Mouse (Mus musculus) kidney, postnatal 0 days (tissue): Measurements from ENCODE around the gene Skor1. TPM values are rescaled to one million over a fixed set of nuclear protein-coding genes. Genes with fewer than 3 reads are reported as not detected.

Experiments
- ATAC-seq: fragments of 200-750 bp; cut with Nextera tagmentation; replicated peaks from 2 replicates; pipeline ENCODE4 v1.8.0; 2017; ENCODE audit warnings: low read depth, moderate number of reproducible peaks, moderate TSS enrichment, moderate library complexity; ENCODE audit not compliant: low FRiP score
- DNase-seq: peaks from one replicate; pipeline ENCODE4 v3.0.0-alpha.2; 2016; ENCODE audit warnings: low spot score
- H3K27ac ChIP-seq: fragments of 300-500 bp; sonication (generic); 2 replicates; pipeline ENCODE4 v1.5.1; 2014; ENCODE audit warnings: mild to moderate bottlenecking
- H3K27me3 ChIP-seq: fragments of 300-500 bp; sonication (generic); 2 replicates; pipeline ENCODE4 v1.6.1; 2014; ENCODE audit warnings: low read length, mixed read lengths; ENCODE audit not compliant: insufficient read depth
- H3K36me3 ChIP-seq: fragments of 300-500 bp; sonication (generic); 2 replicates; pipeline ENCODE4 v1.6.1; 2014; ENCODE audit warnings: low read length, mixed read lengths; ENCODE audit not compliant: insufficient read depth
- H3K4me1 ChIP-seq: fragments of 300-500 bp; sonication (generic); replicated peaks from 2 replicates; pipeline ENCODE4 v1.6.1; 2014; ENCODE audit warnings: antibody characterized with exemption, low read length, mixed read lengths; ENCODE audit not compliant: insufficient read depth
- H3K4me2 ChIP-seq: fragments of 300-500 bp; sonication (generic); 2 replicates; pipeline ENCODE4 v1.6.1; 2014; ENCODE audit warnings: mild to moderate bottlenecking, low read length, moderate library complexity, mixed read lengths
- H3K4me3 ChIP-seq: fragments of 300-500 bp; sonication (generic); replicated peaks from 2 replicates; pipeline ENCODE4 v1.5.1; 2014; ENCODE audit warnings: low read depth, low read length
- H3K9ac ChIP-seq: fragments of 300-500 bp; sonication (generic); 2 replicates; pipeline ENCODE4 v1.6.1; 2014; ENCODE audit warnings: low read depth, low read length
- H3K9me3 ChIP-seq: fragments of 300-500 bp; sonication (generic); replicated peaks from 2 replicates; pipeline ENCODE4 v1.6.1; 2016; ENCODE audit warnings: low read length, inconsistent platforms, mixed read lengths
- CTCF ChIP-seq: IDR thresholded peaks from 2 replicates; pipeline ENCODE4 v1.5.1; 2016; ENCODE audit warnings: antibody characterized with exemption, low read depth, mild to moderate bottlenecking, moderate library complexity
- WGBS: fragments of 180-500 bp; shearing (Covaris S2); extraction: QIAGEN DNeasy Blood & Tissue Kit; methylation state at CpG from one replicate; pipeline ENCODE4 v1.1.7; 2014; 5-methylcytosine and 5-hydroxymethylcytosine counted together
- polyA plus RNA-seq: library from polyadenylated mRNA; unstranded; fragments of >200 nt; fragmentation: Nextera tagmentation; extraction: Ambion mirVana; gene quantifications from 2 replicates; pipeline ENCODE4 v1.2.1, GENCODE M21; 2015

Skor1 gene
- polyA plus RNA-seq, 1 experiment from 2014 or later, result not detected

- Histone ChIP-seq H3K4me2 (no peak overlapping the region), H3K4me3 (no peak overlapping the region), H3K36me3 (peaks cover 4% of the 10 kb centered on the region; the same call in 1 of the 2 replicates), H3K9me3 (no peaks in the 10 kb centered on the region), H3K9ac (no peak overlapping the region), H3K27me3 (no peaks in the 10 kb centered on the region), H3K27ac (no peak overlapping the region), H3K4me1 (peaks cover 7% of the 10 kb centered on the region; the same call in 1 of the 2 replicates)
- ATAC-seq, result no peak
- DNase-seq, result no peak
- TF ChIP-seq CTCF, result no peak
- WGBS, result 65% methylated on average over 8 of the region's 8 CpGs
These were observed 25.4 kb upstream of the Skor1 start for GRCm38 (mm10) chr9:63174001-63174721.

DNA sequence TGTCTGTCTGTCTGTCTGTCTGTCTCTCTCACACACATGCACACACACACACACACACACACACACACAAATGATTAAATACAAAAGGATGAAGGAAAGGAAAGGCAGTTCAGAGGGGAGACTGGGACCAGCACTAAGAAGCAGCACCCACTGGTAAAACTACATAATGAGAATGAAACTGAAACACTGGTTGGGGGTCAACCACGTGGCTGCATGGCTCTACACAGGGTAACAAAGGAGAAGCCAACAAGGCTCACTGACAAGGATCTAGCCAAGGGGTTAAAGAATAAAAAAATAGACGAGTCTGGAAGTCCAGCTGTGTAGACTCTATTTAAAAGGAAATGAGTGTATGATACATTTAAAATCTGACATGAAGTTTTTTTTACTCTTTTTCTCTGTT lies 23.2 kb upstream of the Skor1 start:
- Histone ChIP-seq H3K27me3 (no peaks in the 10 kb centered on the region), H3K9ac (no peak overlapping the region), H3K4me2 (no peak overlapping the region), H3K9me3 (no peaks in the 10 kb centered on the region), H3K27ac (no peak overlapping the region), H3K4me1 (peaks cover 7% of the 10 kb centered on the region; the same call in 1 of the 2 replicates), H3K4me3 (no peak overlapping the region), H3K36me3 (peaks cover 4% of the 10 kb centered on the region; the same call in 1 of the 2 replicates)
- TF ChIP-seq CTCF, result no peak
- DNase-seq (no peak), ATAC-seq (no peak)
- 44% methylated on average over 2 of the region's 2 CpGs for WGBS

DNA sequence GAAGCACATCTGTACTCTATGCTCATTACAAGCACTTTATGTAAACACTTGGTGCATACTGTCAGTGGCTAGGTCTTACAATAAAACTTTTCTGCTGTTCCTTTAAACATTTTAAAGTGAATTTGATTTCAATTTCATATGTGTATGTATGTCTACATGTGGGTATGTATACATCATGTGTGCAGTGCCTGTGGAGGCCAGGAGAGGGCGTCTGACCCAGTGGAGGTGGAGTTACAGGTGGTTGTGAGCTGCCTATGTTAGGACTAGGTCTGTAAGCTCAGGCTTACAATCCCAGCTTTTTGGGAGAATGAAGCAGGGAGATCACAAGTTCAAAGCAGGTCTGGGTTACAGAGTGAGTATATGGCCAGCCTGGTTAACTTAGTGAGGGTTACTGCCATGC lies 20.4 kb upstream of the Skor1 start:
- Histone ChIP-seq H3K9ac (no peak overlapping the region), H3K9me3 (no peaks in the 10 kb centered on the region), H3K4me2 (no peak overlapping the region), H3K4me1 (peaks cover 7% of the 10 kb centered on the region; the same call in 1 of the 2 replicates), H3K36me3 (peaks cover 4% of the 10 kb centered on the region; the same call in 1 of the 2 replicates), H3K27ac (no peak overlapping the region), H3K27me3 (no peaks in the 10 kb centered on the region), H3K4me3 (no peak overlapping the region)
- ATAC-seq (no peak), DNase-seq (no peak)
- WGBS, result 88% methylated on average over 1 of the region's 1 CpGs
- peak; percentile 13; the same call in 1 of the 2 replicates for TF ChIP-seq CTCF

DNA sequence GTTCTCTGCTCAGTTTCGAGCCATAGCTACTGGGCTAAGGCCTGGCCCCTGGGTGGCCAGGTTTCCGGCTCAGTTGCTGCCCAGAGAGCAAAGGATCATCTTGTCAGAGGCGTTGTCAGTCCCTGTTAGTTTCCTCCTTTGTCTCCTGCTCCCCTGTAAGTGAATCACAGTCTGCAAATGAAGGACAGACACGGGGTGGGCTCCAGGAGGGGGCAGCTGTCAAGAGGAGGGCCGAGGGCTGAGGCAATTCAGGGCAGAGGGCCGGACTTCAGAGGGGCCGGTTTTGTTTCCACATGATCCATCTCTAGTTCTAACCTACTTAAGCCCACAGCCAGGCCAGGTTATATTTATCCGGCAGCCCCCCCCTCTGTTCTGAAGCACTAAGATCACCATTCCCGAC lies 16.3 kb upstream of the Skor1 start:
- H3K9ac ChIP-seq, result no peak overlapping the region
- H3K9me3 ChIP-seq, result no peaks in the 10 kb centered on the region
- no peak overlapping the region for H3K4me2 ChIP-seq
- no peaks in the 10 kb centered on the region for H3K27me3 ChIP-seq
- no peaks in the 10 kb centered on the region for H3K4me1 ChIP-seq
- no peak for DNase-seq
- ATAC-seq, result no peak
- no peak for TF ChIP-seq CTCF
- H3K36me3 ChIP-seq, result peaks cover 9% of the 10 kb centered on the region; the same call in 1 of the 2 replicates
- H3K27ac ChIP-seq, result no peak overlapping the region
- H3K4me3 ChIP-seq, result no peak overlapping the region
- WGBS, result 48% methylated on average over 9 of the region's 9 CpGs

GRCm38 (mm10) chr9:63163756-63164155 lies 15.0 kb upstream of the Skor1 start:
- no peaks in the 10 kb centered on the region for H3K9me3 ChIP-seq
- WGBS, result 76% methylated on average over 8 of the region's 8 CpGs
- no peak overlapping the region for H3K9ac ChIP-seq
- H3K27ac ChIP-seq, result no peak overlapping the region
- no peak overlapping the region for H3K4me2 ChIP-seq
- 0 out of 2 replicates have a peak, but pooled peaks cover 5% of the 10 kb centered on the region for H3K36me3 ChIP-seq
- H3K4me1 ChIP-seq, result no peaks in the 10 kb centered on the region
- 0 out of 2 replicates have a peak, but pooled peaks have one; percentile 9 for TF ChIP-seq CTCF
- no peak for ATAC-seq
- no peak overlapping the region for H3K4me3 ChIP-seq
- no peaks in the 10 kb centered on the region for H3K27me3 ChIP-seq
- DNase-seq, result no peak

DNA sequence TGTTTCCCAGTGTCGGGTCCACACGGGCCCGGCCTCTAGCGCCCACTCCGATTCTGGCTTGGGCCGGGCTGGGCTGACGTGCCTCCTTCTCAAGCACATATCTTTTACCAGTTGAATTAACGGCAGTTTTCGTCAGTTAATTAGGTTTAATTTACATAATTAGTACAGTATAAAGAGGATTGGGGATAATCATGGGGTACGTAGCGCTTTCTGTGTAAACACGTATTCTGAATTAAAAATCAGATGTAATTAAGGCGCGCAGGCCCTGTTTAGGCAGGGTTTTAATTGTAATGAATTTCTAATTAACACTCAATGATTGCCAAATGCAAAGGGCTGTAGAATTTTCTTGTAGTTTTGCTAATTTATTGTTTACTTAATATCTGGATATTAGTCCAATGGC lies 3.2 kb upstream of the Skor1 start:
- Histone ChIP-seq H3K9me3 (0 out of 2 replicates have a peak, but pooled peaks cover 4% of the 10 kb centered on the region), H3K4me3 (no peak overlapping the region), H3K4me1 (peaks cover 8% of the 10 kb centered on the region), H3K9ac (no peak overlapping the region), H3K27me3 (peaks cover 65% of the 10 kb centered on the region), H3K4me2 (no peak overlapping the region), H3K36me3 (no peaks in the 10 kb centered on the region), H3K27ac (no peak overlapping the region)
- WGBS, result 20% methylated on average over 14 of the region's 14 CpGs
- ATAC-seq, result no peak
- TF ChIP-seq CTCF, result no peak
- no peak for DNase-seq
